Mouse (Mus musculus): ENCODE measurements at regions not wholly inside any gene's neighbourhood (a gene's known extent, or its start where the extent isn't known, plus 50 kb on each side); places are given as distances from the start of the nearest gene placed in this dataset.

- no peak overlapping the region for H3K4me3 ChIP-seq
- no peaks in the 10 kb centered on the region for H3K9me3 ChIP-seq
- H3K27me3 ChIP-seq = peaks cover 30% of the 10 kb centered on the region
- 0 out of 2 replicates have a peak overlapping the region, but pooled peaks have one; percentile 7 for H3K4me2 ChIP-seq
- 15% methylated on average over 20 of the region's 20 CpGs for WGBS
- H3K4me1 ChIP-seq = peaks cover 35% of the 10 kb centered on the region
- H3K36me3 ChIP-seq = no peaks in the 10 kb centered on the region
- ATAC-seq (ENCODE audit: insufficient number of reproducible peaks, insufficient read depth, low FRiP score, low TSS enrichment, low read depth) = 0 out of 2 replicates have a peak, but pooled peaks have one; percentile 40
- no peak overlapping the region for H3K27ac ChIP-seq
- H3K9ac ChIP-seq = no peak overlapping the region
Observed at GRCm38 (mm10) chr5:118434718-118435555, 125.5 kb upstream of the Med13l start.

DNA sequence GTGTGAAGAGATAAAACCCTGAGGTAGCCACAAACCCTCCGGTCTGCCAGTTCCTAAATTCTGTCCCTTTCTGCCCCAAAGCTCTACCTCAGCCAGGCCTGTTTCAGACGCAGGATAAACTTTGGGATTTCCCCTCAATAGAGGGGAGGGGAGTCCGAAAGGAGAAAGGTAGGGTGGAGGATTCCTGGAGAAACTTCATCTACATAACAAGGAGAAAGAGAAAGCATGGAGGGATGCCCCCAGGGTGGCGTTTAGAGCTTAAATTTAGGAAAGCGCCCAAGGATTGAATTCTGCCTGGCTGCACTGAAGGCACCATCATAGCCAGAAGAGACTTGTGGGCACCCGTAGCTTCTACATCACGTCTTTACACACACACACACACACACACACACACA, 124.9 kb upstream of the Med13l start:
- Histone ChIP-seq H3K4me3 (no peak overlapping the region), H3K9ac (no peak overlapping the region), H3K36me3 (no peaks in the 10 kb centered on the region), H3K27ac (no peak overlapping the region), H3K4me2 (0 out of 2 replicates have a peak overlapping the region, but pooled peaks have one; percentile 7), H3K4me1 (peaks cover 35% of the 10 kb centered on the region), H3K27me3 (peaks cover 30% of the 10 kb centered on the region), H3K9me3 (no peaks in the 10 kb centered on the region)
- no peak for ATAC-seq (ENCODE audit: insufficient number of reproducible peaks, insufficient read depth, low FRiP score, low TSS enrichment, low read depth)
- 27% methylated on average over 7 of the region's 7 CpGs for WGBS

DNA sequence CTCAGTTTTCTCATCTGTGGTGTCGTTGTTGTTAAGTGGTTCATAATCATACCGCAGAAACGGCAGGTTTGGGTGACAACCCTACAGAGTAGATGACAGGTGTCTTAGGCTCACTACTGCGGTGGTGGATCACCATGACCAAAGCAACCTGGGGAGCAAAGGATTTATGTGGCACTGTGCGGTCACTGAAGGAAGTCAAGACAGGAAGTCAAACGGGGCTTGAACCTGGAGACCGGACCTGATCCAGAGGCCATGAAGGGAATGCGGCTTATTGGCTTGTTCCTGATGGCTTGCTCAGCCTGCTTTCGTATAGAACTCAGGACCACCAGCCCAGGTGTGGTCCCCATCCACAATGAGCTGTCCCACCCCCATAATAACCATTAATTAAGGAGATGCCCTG, 124.4 kb upstream of the Med13l start:
- peaks cover 30% of the 10 kb centered on the region for H3K27me3 ChIP-seq
- H3K4me2 ChIP-seq = no peak overlapping the region
- peaks cover 35% of the 10 kb centered on the region for H3K4me1 ChIP-seq
- H3K36me3 ChIP-seq = no peaks in the 10 kb centered on the region
- no peak overlapping the region for H3K4me3 ChIP-seq
- no peaks in the 10 kb centered on the region for H3K9me3 ChIP-seq
- ATAC-seq (ENCODE audit: insufficient number of reproducible peaks, insufficient read depth, low FRiP score, low TSS enrichment, low read depth) = no peak
- H3K27ac ChIP-seq = no peak overlapping the region
- 19% methylated on average over 9 of the region's 9 CpGs for WGBS
- H3K9ac ChIP-seq = no peak overlapping the region

- H3K4me1 ChIP-seq = peaks cover 35% of the 10 kb centered on the region
- H3K9me3 ChIP-seq = no peaks in the 10 kb centered on the region
- no peak overlapping the region for H3K27ac ChIP-seq
- no peak overlapping the region for H3K9ac ChIP-seq
- peak overlapping the region; percentile 39 for H3K4me2 ChIP-seq
- WGBS = 9% methylated on average over 22 of the region's 22 CpGs
- H3K36me3 ChIP-seq = no peaks in the 10 kb centered on the region
- no peak overlapping the region for H3K4me3 ChIP-seq
- H3K27me3 ChIP-seq = peaks cover 30% of the 10 kb centered on the region
- no peak for ATAC-seq (ENCODE audit: insufficient number of reproducible peaks, insufficient read depth, low FRiP score, low TSS enrichment, low read depth)
Observed at GRCm38 (mm10) chr5:118436474-118437306, 123.8 kb upstream of the Med13l start.

DNA sequence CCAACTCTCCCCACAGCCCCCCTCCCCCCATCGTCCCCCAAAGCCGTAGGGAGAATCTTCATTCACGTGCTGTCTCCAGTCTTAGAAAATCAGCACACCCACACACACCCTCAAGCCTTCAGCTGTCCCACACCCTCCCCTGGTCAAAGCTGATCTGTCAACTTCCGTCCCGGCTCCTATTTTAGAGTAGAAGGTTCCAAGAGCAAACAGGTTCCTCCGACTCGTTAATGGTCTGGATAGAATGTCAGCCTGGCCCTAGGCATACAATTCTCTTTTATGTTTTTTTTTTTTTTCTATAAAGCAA, 123.2 kb upstream of the Med13l start:
- H3K4me2 ChIP-seq = peak overlapping the region; percentile 39; the same call in 1 of the 2 replicates
- H3K27me3 ChIP-seq = peaks cover 30% of the 10 kb centered on the region
- H3K4me1 ChIP-seq = peaks cover 35% of the 10 kb centered on the region
- no peaks in the 10 kb centered on the region for H3K9me3 ChIP-seq
- ATAC-seq (ENCODE audit: insufficient number of reproducible peaks, insufficient read depth, low FRiP score, low TSS enrichment, low read depth) = no peak
- 8% methylated on average over 7 of the region's 7 CpGs for WGBS
- H3K27ac ChIP-seq = no peak overlapping the region
- H3K4me3 ChIP-seq = no peak overlapping the region
- no peaks in the 10 kb centered on the region for H3K36me3 ChIP-seq
- H3K9ac ChIP-seq = no peak overlapping the region

- 38% methylated on average over 6 of the region's 6 CpGs for WGBS
- H3K27me3 ChIP-seq = peaks cover 30% of the 10 kb centered on the region
- H3K9ac ChIP-seq = no peak overlapping the region
- no peak overlapping the region for H3K4me3 ChIP-seq
- no peak for ATAC-seq (ENCODE audit: insufficient number of reproducible peaks, insufficient read depth, low FRiP score, low TSS enrichment, low read depth)
- H3K27ac ChIP-seq = no peak overlapping the region
- H3K9me3 ChIP-seq = no peaks in the 10 kb centered on the region
- peaks cover 35% of the 10 kb centered on the region for H3K4me1 ChIP-seq
- H3K4me2 ChIP-seq = no peak overlapping the region
- no peaks in the 10 kb centered on the region for H3K36me3 ChIP-seq
Observed at GRCm38 (mm10) chr5:118438016-118438415, 122.5 kb upstream of the Med13l start.

DNA sequence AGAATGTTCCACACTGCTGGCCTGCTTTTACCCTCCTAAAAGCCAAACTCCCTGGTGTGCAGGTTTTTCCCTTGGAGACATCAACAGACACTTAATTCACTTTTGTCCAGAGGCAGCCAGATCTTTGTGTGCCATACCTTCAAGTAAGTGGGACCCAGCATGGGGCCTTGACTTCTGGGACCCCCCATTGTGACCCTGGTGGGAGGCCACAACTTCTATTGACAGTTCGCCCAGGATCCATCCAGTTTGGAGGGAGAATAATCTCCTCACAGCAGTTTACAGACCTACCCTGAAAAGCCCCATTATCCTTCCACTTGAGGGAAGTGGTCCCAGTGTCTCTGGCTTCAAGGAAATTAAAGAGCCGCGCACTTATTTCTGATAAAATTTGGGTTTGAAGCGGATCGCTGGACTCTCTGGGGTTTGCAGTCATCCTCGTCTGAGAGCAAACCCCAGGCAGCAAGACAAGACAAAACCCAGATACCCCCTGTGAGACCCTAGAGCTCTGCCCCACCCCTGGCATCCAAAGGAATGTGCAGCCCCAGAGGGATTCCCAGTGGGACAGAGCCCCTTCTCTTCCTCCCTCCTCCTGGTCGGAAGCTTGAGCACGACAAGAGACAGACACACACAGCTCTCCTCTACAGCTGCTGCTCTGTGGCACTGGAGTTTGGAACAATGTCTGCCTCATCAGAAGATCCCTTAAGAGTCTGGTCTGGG, 115.8 kb upstream of the Med13l start:
- Histone ChIP-seq H3K27me3 (no peaks in the 10 kb centered on the region), H3K9ac (peak overlapping the region; percentile 49; the same call in 1 of the 2 replicates), H3K36me3 (no peaks in the 10 kb centered on the region), H3K27ac (no peak overlapping the region), H3K4me3 (no peak overlapping the region), H3K4me2 (no peak overlapping the region), H3K4me1 (peaks cover 26% of the 10 kb centered on the region), H3K9me3 (no peaks in the 10 kb centered on the region)
- WGBS = 18% methylated on average over 8 of the region's 8 CpGs
- no peak for ATAC-seq (ENCODE audit: insufficient number of reproducible peaks, insufficient read depth, low FRiP score, low TSS enrichment, low read depth)

- Histone ChIP-seq H3K27ac (no peak overlapping the region), H3K27me3 (no peaks in the 10 kb centered on the region), H3K9me3 (no peaks in the 10 kb centered on the region), H3K9ac (no peak overlapping the region), H3K4me3 (no peak overlapping the region), H3K4me2 (no peak overlapping the region), H3K36me3 (no peaks in the 10 kb centered on the region), H3K4me1 (peaks cover 26% of the 10 kb centered on the region)
- no peak for ATAC-seq (ENCODE audit: insufficient number of reproducible peaks, insufficient read depth, low FRiP score, low TSS enrichment, low read depth)
- 27% methylated on average over 10 of the region's 10 CpGs for WGBS
Observed at GRCm38 (mm10) chr5:118445252-118445987, 115.1 kb upstream of the Med13l start.

GRCm38 (mm10) chr5:118445988-118446280, 114.5 kb upstream of the Med13l start:
- ATAC-seq (ENCODE audit: insufficient number of reproducible peaks, insufficient read depth, low FRiP score, low TSS enrichment, low read depth) = no peak
- H3K9ac ChIP-seq = no peak overlapping the region
- 71% methylated on average over 1 of the region's 1 CpGs for WGBS

GRCm38 (mm10) chr5:118446878-118447277, 113.6 kb upstream of the Med13l start:
- Histone ChIP-seq H3K36me3 (no peaks in the 10 kb centered on the region), H3K27me3 (no peaks in the 10 kb centered on the region), H3K9me3 (no peaks in the 10 kb centered on the region), H3K4me2 (no peak overlapping the region), H3K9ac (no peak overlapping the region), H3K4me3 (no peak overlapping the region), H3K4me1 (peaks cover 26% of the 10 kb centered on the region), H3K27ac (no peak overlapping the region)
- no peak for ATAC-seq (ENCODE audit: insufficient number of reproducible peaks, insufficient read depth, low FRiP score, low TSS enrichment, low read depth)
- WGBS = 75% methylated on average over 6 of the region's 6 CpGs

More at GRCm38 (mm10) chr5:118445988-118446280, 114.5 kb upstream of the Med13l start:
- H3K27me3 ChIP-seq = no peaks in the 10 kb centered on the region
- H3K27ac ChIP-seq = no peak overlapping the region
- H3K4me3 ChIP-seq = no peak overlapping the region
- no peaks in the 10 kb centered on the region for H3K9me3 ChIP-seq
- H3K36me3 ChIP-seq = no peaks in the 10 kb centered on the region
- H3K4me1 ChIP-seq = peaks cover 26% of the 10 kb centered on the region
- H3K4me2 ChIP-seq = no peak overlapping the region

DNA sequence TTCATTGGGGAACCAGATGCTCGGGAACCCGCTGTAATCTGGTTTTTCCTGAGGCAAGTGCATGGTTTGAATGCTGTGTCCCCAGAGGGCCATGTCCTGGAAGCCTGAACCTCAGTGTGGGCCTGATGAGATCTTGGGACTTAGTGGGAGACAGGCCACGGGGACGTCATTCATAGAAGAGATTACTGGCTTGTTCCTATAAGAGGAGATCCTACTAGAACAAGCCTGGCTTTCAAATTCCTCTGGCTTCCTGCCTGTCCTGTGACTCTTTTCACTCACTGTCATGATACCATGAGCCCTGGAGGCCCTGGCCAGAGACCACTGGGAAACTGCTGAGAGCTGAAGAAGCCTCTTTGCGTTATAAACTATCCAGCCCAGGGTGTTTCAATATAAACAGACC, 113.1 kb upstream of the Med13l start:
- WGBS = 59% methylated on average over 5 of the region's 5 CpGs

More for the DNA sequence above, 113.1 kb upstream of the Med13l start:
- ATAC-seq (ENCODE audit: insufficient number of reproducible peaks, insufficient read depth, low FRiP score, low TSS enrichment, low read depth) = no peak
- Histone ChIP-seq H3K36me3 (no peaks in the 10 kb centered on the region), H3K4me3 (no peak overlapping the region), H3K27ac (no peak overlapping the region), H3K4me2 (no peak overlapping the region), H3K27me3 (no peaks in the 10 kb centered on the region), H3K4me1 (peaks cover 26% of the 10 kb centered on the region), H3K9ac (no peak overlapping the region), H3K9me3 (no peaks in the 10 kb centered on the region)

Measured in embryonic facial prominence, embryonic 13.5 days (tissue).